Mouse (Mus musculus) hindbrain, postnatal 0 days (tissue): ENCODE results near the gene 4930595M18Rik. TPM values are rescaled to one million over a fixed set of nuclear protein-coding genes. Genes with fewer than 3 reads are reported as not detected.

ENCODE experiments used
- ATAC-seq: fragments of 200-750 bp; cut with Nextera tagmentation; 2 replicates; pipeline ENCODE4 v1.8.0; 2017; ENCODE audit warnings: mild to moderate bottlenecking, moderate TSS enrichment, moderate library complexity
- DNase-seq: peaks from one replicate; pipeline ENCODE4 v3.0.0-alpha.2; 2015; ENCODE audit warnings: low spot score
- H3K27ac ChIP-seq: fragments of 300-500 bp; sonication (generic); 2 replicates; pipeline ENCODE4 v1.5.1; 2014; ENCODE audit warnings: mild to moderate bottlenecking
- H3K27me3 ChIP-seq: fragments of 300-500 bp; sonication (generic); 2 replicates; pipeline ENCODE4 v1.6.1; 2014; ENCODE audit warnings: low read length, mixed read lengths; ENCODE audit not compliant: insufficient read depth
- H3K36me3 ChIP-seq: fragments of 300-500 bp; sonication (generic); 2 replicates; pipeline ENCODE4 v1.6.1; 2014; ENCODE audit warnings: low read length, mixed read lengths; ENCODE audit not compliant: insufficient read depth
- H3K4me1 ChIP-seq: fragments of 300-500 bp; sonication (generic); 2 replicates; pipeline ENCODE4 v1.6.1; 2014; ENCODE audit warnings: antibody characterized with exemption, low read length, mixed read lengths; ENCODE audit not compliant: insufficient read depth
- H3K4me2 ChIP-seq: fragments of 300-500 bp; sonication (generic); 2 replicates; pipeline ENCODE4 v1.6.1; 2014; ENCODE audit warnings: low read depth, mild to moderate bottlenecking, low read length, moderate library complexity, mixed read lengths
- H3K4me3 ChIP-seq: fragments of 300-500 bp; sonication (generic); 2 replicates; pipeline ENCODE4 v1.5.1; 2014; ENCODE audit warnings: low read length
- H3K9ac ChIP-seq: fragments of 300-500 bp; sonication (generic); replicated peaks from 2 replicates; pipeline ENCODE4 v1.6.1; 2014; ENCODE audit warnings: mild to moderate bottlenecking, low read length, moderate library complexity, mixed read lengths
- H3K9me3 ChIP-seq: fragments of 300-500 bp; sonication (generic); 2 replicates; pipeline ENCODE4 v1.6.1; 2016; ENCODE audit warnings: low read length, mixed read lengths
- CTCF ChIP-seq: IDR thresholded peaks from 2 replicates; pipeline ENCODE4 v1.5.1; 2016; ENCODE audit warnings: antibody characterized with exemption, control low read depth, low read depth
- WGBS: fragments of 180-500 bp; shearing (Covaris S2); extraction: QIAGEN DNeasy Blood & Tissue Kit; methylation state at CpG from one replicate; pipeline ENCODE4 v1.1.7; 2014; 5-methylcytosine and 5-hydroxymethylcytosine counted together
- polyA plus RNA-seq: library from polyadenylated mRNA; unstranded; fragments of >200 nt; fragmentation: Nextera tagmentation; extraction: Ambion mirVana; gene quantifications from 2 replicates; pipeline ENCODE4 v1.2.1, GENCODE M21; 2015
- total RNA-seq: library from RNA; depleted of rRNA; stranded (reverse); fragments of >200 nt; gene quantifications from 2 replicates; pipeline ENCODE4 v1.2.3, GENCODE M21; 2014; rRNA removed

The 4930595M18Rik gene
- not detected in 2 replicates for total RNA-seq
- not detected in 2 replicates for polyA plus RNA-seq

GRCm38 (mm10) chrX:81458021-81458420 is at the start of gene 4930595M18Rik:
Gene 4930595M18Rik, minus strand, starts transcription at chrX:81458121.
- WGBS = 88% methylated on average over 6 of the region's 6 CpGs
- H3K4me2 ChIP-seq = no peak within 1 kb of the TSS
- H3K36me3 ChIP-seq = no peaks in the 10 kb centered on the region
- TF ChIP-seq CTCF = no peak
- DNase-seq = no peak
- H3K4me3 ChIP-seq = no peak within 1 kb of the TSS
- ATAC-seq = no peak
- no peaks in the 10 kb centered on the region for H3K27me3 ChIP-seq
- no peaks in the 10 kb centered on the region for H3K4me1 ChIP-seq
- no peak within 1 kb of the TSS for H3K27ac ChIP-seq
- H3K9ac ChIP-seq = no peak within 1 kb of the TSS
- H3K9me3 ChIP-seq = no peaks in the 10 kb centered on the region

GRCm38 (mm10) chrX:81472500-81472899 is 14.6 kb upstream of the 4930595M18Rik start:
- H3K4me1 ChIP-seq = no peaks in the 10 kb centered on the region
- H3K4me2 ChIP-seq = no peak overlapping the region
- no peak overlapping the region for H3K27ac ChIP-seq
- DNase-seq = peak; percentile 62
- TF ChIP-seq CTCF = peak; percentile 54
- H3K27me3 ChIP-seq = no peaks in the 10 kb centered on the region
- H3K36me3 ChIP-seq = no peaks in the 10 kb centered on the region
- H3K9me3 ChIP-seq = no peaks in the 10 kb centered on the region
- H3K9ac ChIP-seq = no peak overlapping the region
- H3K4me3 ChIP-seq = no peak overlapping the region
- ATAC-seq = no peak
